In the genomic region with DNA sequence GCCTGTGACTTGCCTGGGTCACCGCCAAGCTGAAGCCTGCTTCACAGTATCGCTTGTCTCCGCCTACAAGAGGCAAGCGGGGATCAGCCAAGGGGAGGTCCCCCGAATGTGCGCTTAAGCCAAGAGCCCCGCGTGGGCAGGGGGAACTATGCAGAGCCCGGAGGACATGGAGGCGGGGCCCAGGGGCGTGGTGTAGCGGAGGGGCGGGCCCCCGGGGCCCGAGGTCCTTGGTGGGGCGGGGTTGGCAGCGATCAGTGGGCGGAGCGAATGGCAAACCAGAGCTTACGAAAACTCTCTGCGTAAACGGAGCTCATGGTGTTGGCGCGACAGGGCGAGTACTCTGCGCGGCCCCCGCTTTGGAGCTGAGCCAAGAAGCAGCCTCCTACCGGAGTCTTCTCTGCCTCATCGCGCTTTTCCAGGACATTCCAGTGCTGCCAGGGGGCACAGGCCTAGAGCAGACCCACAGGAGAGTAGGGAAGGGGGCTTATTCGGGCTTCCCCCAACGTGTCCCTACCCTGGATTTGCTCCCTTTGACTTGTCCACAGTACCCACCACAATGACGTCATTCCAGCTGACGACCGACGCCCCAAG, we compare ENCODE assay signal across 8 mouse cellular contexts. TPM values are rescaled to one million over a fixed set of nuclear protein-coding genes. Genes with fewer than 3 reads are reported as not detected.
DNase-seq lines count a peak whose midpoint lies in the region; ATAC-seq lines count a peak whose summit lies in the region.

No protein-coding gene starts in this region.

- DNase-seq in adrenal gland, adult 18-20 months (ENCODE audit: low spot score in 2 of 2), result peak; percentile 98
- peak; percentile 95 for DNase-seq in embryo, embryonic 11 days
- DNase-seq in gastrocnemius, postnatal 25 days, result peak; percentile 98
- peak; percentile 97 for DNase-seq in intestine, embryonic 14.5 days (ENCODE audit: low spot score)
- peak; percentile 91 to 97 for DNase-seq in left cerebral cortex, postnatal 14 days (ENCODE audit: low spot score in 2 of 2)
- peak; percentile 88 for DNase-seq in mesoderm, embryonic 11.5 days (ENCODE audit: low read depth, low spot score)
- DNase-seq in right cerebral cortex, postnatal 36 days (ENCODE audit: low spot score in 2 of 2), result peak; percentile 91 to 92
- peak; percentile 96 for DNase-seq in yolk sac, embryonic 10.5 days (ENCODE audit: low spot score)

- peak overlapping the region; percentile 92 for H3K4me2 ChIP-seq in intestine, embryonic 14.5 days (ENCODE audit: low read length)

- WGBS in intestine, embryonic 14.5 days, result under 1% methylated on average over 37 of the region's 37 CpGs

- peaks cover 15% of the 10 kb centered on the region for H3K4me1 ChIP-seq in intestine, embryonic 14.5 days (replicated peaks; ENCODE audit: control insufficient read depth, insufficient read depth, low read length)

- H3K27me3 ChIP-seq in intestine, embryonic 14.5 days (replicated peaks; ENCODE audit: control insufficient read depth, insufficient read depth, low read length), result peaks cover 12% of the 10 kb centered on the region; the same call in 1 of the 2 replicates

- peak overlapping the region; percentile 41 for H3K4me3 ChIP-seq in intestine, embryonic 14.5 days (ENCODE audit: low read depth, low read length)

- peak overlapping the region; percentile 54; the same call in 1 of the 2 replicates for H3K27ac ChIP-seq in intestine, embryonic 14.5 days (ENCODE audit: low read depth)

- ATAC-seq in intestine, embryonic 14.5 days (replicated peaks; ENCODE audit: low FRiP score, low TSS enrichment, low read depth), result peak; percentile 91

- intact Hi-C loops in left cerebral cortex, postnatal 14 days (cut with DNase I), result no loop called here

- H3K9me3 ChIP-seq in intestine, embryonic 14.5 days (ENCODE audit: control insufficient read depth, low read length), result no peaks in the 10 kb centered on the region

- no peaks in the 10 kb centered on the region for H3K36me3 ChIP-seq in intestine, embryonic 14.5 days (ENCODE audit: control insufficient read depth, insufficient read depth, low read length)

- H3K9ac ChIP-seq in intestine, embryonic 14.5 days (ENCODE audit: low read length), result peak overlapping the region; percentile 50

RNA-seq across cellular contexts. Expression of a gene that starts 2.8 kb away (rescaled TPM):
- 1 to 10 TPM; 3.4 to 3.6 TPM for total RNA-seq in adrenal gland, adult 18-20 months (2021)
- total RNA-seq in gastrocnemius, postnatal 25 days (2021), result 1 to 10 TPM; 1.4 to 1.6 TPM
- 4.9 and 6.4 TPM in 2 replicates for polyA plus RNA-seq in intestine, embryonic 14.5 days (2014; fragmentation: Nextera tagmentation; extraction: Ambion mirVana)
- 1 to 10 TPM; 2.0 to 3.6 TPM for total RNA-seq in left cerebral cortex, postnatal 14 days (2021)

RNA-seq across cellular contexts. Expression of a gene that starts 19.7 kb away (rescaled TPM):
- 1 to 10 TPM; 3.4 to 3.5 TPM for total RNA-seq in adrenal gland, adult 18-20 months (2021)
- total RNA-seq in gastrocnemius, postnatal 25 days (2021), result 1 to 10 TPM; 1.6 to 2.7 TPM
- polyA plus RNA-seq in intestine, embryonic 14.5 days (2014; fragmentation: Nextera tagmentation; extraction: Ambion mirVana), result 4.5 and 4.7 TPM in 2 replicates
- total RNA-seq in left cerebral cortex, postnatal 14 days (2021), result 100 to 1,000 TPM in 1 of 2 experiments, 10 to 100 TPM in 1; 97.3 to 111 TPM

RNA-seq across cellular contexts. Expression of a gene that starts 37.0 kb away (rescaled TPM):
- 100 to 1,000 TPM; 156 to 181 TPM for total RNA-seq in adrenal gland, adult 18-20 months (2021)
- 10 to 100 TPM; 28.7 to 35.2 TPM for total RNA-seq in gastrocnemius, postnatal 25 days (2021)
- 115 and 116 TPM in 2 replicates for polyA plus RNA-seq in intestine, embryonic 14.5 days (2014; fragmentation: Nextera tagmentation; extraction: Ambion mirVana)
- total RNA-seq in left cerebral cortex, postnatal 14 days (2021), result 10 to 100 TPM; 74.3 to 78.5 TPM

RNA-seq across cellular contexts. Expression of a gene that starts 59.4 kb away (rescaled TPM):
- total RNA-seq in adrenal gland, adult 18-20 months (2021), result 100 to 1,000 TPM; 461 to 466 TPM
- total RNA-seq in gastrocnemius, postnatal 25 days (2021), result 10 to 100 TPM; 54.4 to 76.1 TPM
- 281 and 296 TPM in 2 replicates for polyA plus RNA-seq in intestine, embryonic 14.5 days (2014; fragmentation: Nextera tagmentation; extraction: Ambion mirVana)
- total RNA-seq in left cerebral cortex, postnatal 14 days (2021), result 10 to 100 TPM; 71.0 to 71.3 TPM

Comparison
In these comparisons a context has a peak if more than half of its experiments do, and no peak if none do; other contexts are left out.
1. Peak in every context shown above with its lines: DNase-seq, ATAC-seq, H3K4me3 ChIP-seq and H3K27ac ChIP-seq.
2. RNA of a gene that starts 19.7 kb away (total RNA-seq): 97.3 to 111 TPM in left cerebral cortex, postnatal 14 days; 3.4 to 3.5 TPM in adrenal gland, adult 18-20 months and 1.6 to 2.7 TPM in gastrocnemius, postnatal 25 days; every median in the first group is over 10 times any median in the second.